Mouse (Mus musculus) adrenal gland, adult (tissue): ENCODE measurements around the gene Asb10.

Experiments used
- DNase-seq, 2 experiments: peaks; one replicate each; pipeline ENCODE4 v3.0.0; 2022 to 2023; ENCODE audit warnings: low spot score in 1 of 2; ENCODE audit not compliant: inconsistent age in 2 of 2

Asb10 gene

GRCm38 (mm10) chr5:24492546-24493285, 48.1 kb downstream of the Asb10 start:
- DNase-seq, result no peak

- no peak for DNase-seq
Measured at GRCm38 (mm10) chr5:24490413-24490920, 50.3 kb downstream of the Asb10 start.

- no peak for DNase-seq
Measured at GRCm38 (mm10) chr5:24486738-24487137, 54.0 kb downstream of the Asb10 start.

GRCm38 (mm10) chr5:24486097-24486496, 54.7 kb downstream of the Asb10 start:
- DNase-seq, result peak; percentile 86 to 95

GRCm38 (mm10) chr5:24484963-24485362, 55.8 kb downstream of the Asb10 start:
- DNase-seq, result no peak

GRCm38 (mm10) chr5:24483326-24483725, 57.5 kb downstream of the Asb10 start:
- peak; percentile 62 to 83 for DNase-seq
